Mouse (Mus musculus) neural tube, embryonic 15.5 days (tissue): ENCODE results near the gene Ankrd11. TPM values are rescaled to one million over a fixed set of nuclear protein-coding genes. Genes with fewer than 3 reads are reported as not detected.

Experiments
- ATAC-seq: fragments of 200-750 bp; cut with Nextera tagmentation; 2 replicates; pipeline ENCODE4 v1.8.0; 2017; ENCODE audit warnings: mild to moderate bottlenecking, moderate TSS enrichment, moderate library complexity; ENCODE audit not compliant: low FRiP score
- H3K27ac ChIP-seq: fragments of 300-500 bp; sonication (generic); replicated peaks from 2 replicates; pipeline ENCODE4 v1.5.1; 2015; ENCODE audit warnings: mild to moderate bottlenecking, inconsistent platforms
- H3K27me3 ChIP-seq: fragments of 300-500 bp; sonication (generic); replicated peaks from 2 replicates; pipeline ENCODE4 v1.6.1; 2015; ENCODE audit warnings: inconsistent platforms
- H3K36me3 ChIP-seq: fragments of 300-500 bp; sonication (generic); 2 replicates; pipeline ENCODE4 v1.6.1; 2015; ENCODE audit warnings: inconsistent platforms
- H3K4me1 ChIP-seq: fragments of 300-500 bp; sonication (generic); 2 replicates; pipeline ENCODE4 v1.6.1; 2015; ENCODE audit warnings: inconsistent platforms
- H3K4me2 ChIP-seq: fragments of 300-500 bp; sonication (generic); 2 replicates; pipeline ENCODE4 v1.6.1; 2015; ENCODE audit warnings: inconsistent platforms, mild to moderate bottlenecking, moderate library complexity
- H3K4me3 ChIP-seq: fragments of 300-500 bp; sonication (generic); replicated peaks from 2 replicates; pipeline ENCODE4 v1.5.1; 2015; ENCODE audit warnings: mild to moderate bottlenecking, inconsistent platforms
- H3K9ac ChIP-seq: fragments of 300-500 bp; sonication (generic); replicated peaks from 2 replicates; pipeline ENCODE4 v1.6.1; 2015; ENCODE audit warnings: mild to moderate bottlenecking, inconsistent platforms
- H3K9me3 ChIP-seq: fragments of 300-500 bp; sonication (generic); replicated peaks from 2 replicates; pipeline ENCODE4 v1.6.1; 2016; ENCODE audit warnings: inconsistent platforms
- WGBS: fragments of 180-500 bp; shearing (Covaris S2); methylation state at CpG from one replicate; pipeline ENCODE4 v1.1.7; 2015; ENCODE audit warnings: mixed read lengths; 5-methylcytosine and 5-hydroxymethylcytosine counted together
- polyA plus RNA-seq: library from polyadenylated mRNA; unstranded; fragments of >200 nt; fragmentation: Nextera tagmentation; extraction: Ambion mirVana; gene quantifications from 2 replicates; pipeline ENCODE4 v1.2.1, GENCODE M21; 2015

Gene Ankrd11
- polyA plus RNA-seq, 1 experiment from 2014 or later: 59.9 TPM

- Histone ChIP-seq H3K27me3 (no peaks in the 10 kb centered on the region), H3K4me1 (peaks cover 8% of the 10 kb centered on the region), H3K36me3 (no peaks in the 10 kb centered on the region), H3K9ac (no peak overlapping the region), H3K4me2 (no peak overlapping the region), H3K27ac (no peak overlapping the region), H3K4me3 (no peak overlapping the region), H3K9me3 (no peaks in the 10 kb centered on the region)
- no peak for ATAC-seq
- WGBS: 84% methylated on average over 12 of the region's 12 CpGs
Measured at GRCm38 (mm10) chr8:122851692-122852545, 190.2 kb downstream of the Ankrd11 start.

DNA sequence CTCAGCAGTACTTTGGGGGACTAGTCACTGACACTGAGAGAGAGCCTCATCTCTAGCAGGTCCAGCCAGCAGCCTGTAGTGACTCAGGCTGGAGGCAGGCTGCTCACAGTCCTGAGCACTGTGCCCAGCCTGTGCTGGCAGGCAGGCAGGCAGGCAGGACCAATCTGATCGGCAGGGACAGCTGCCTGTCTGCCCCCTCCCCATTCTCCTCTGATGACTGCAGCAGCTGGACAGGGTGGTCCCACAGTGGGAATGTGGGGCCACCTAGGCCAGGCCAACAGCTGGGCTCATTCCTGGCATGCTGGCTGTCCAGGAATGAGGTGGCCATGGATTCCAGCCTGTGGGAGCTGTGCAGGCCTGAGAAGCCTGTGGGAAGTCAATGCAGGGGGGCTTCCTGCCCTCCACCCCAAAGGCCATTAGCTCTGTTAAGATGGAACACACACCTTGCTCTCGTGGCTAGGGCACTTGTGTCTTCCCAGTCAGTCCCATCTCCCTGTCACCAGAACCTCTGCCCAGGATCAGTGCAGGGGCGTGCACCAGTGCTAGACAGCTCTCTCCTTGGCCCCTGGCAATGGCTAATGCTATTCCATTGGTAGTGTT is 191.3 kb downstream of the Ankrd11 start:
- H3K4me3 ChIP-seq: no peak overlapping the region
- no peaks in the 10 kb centered on the region for H3K36me3 ChIP-seq
- no peak overlapping the region for H3K9ac ChIP-seq
- H3K9me3 ChIP-seq: no peaks in the 10 kb centered on the region
- H3K27ac ChIP-seq: no peak overlapping the region
- 68% methylated on average over 3 of the region's 3 CpGs for WGBS
- ATAC-seq: no peak
- no peak overlapping the region for H3K4me2 ChIP-seq
- no peaks in the 10 kb centered on the region for H3K27me3 ChIP-seq
- peaks cover 8% of the 10 kb centered on the region for H3K4me1 ChIP-seq

DNA sequence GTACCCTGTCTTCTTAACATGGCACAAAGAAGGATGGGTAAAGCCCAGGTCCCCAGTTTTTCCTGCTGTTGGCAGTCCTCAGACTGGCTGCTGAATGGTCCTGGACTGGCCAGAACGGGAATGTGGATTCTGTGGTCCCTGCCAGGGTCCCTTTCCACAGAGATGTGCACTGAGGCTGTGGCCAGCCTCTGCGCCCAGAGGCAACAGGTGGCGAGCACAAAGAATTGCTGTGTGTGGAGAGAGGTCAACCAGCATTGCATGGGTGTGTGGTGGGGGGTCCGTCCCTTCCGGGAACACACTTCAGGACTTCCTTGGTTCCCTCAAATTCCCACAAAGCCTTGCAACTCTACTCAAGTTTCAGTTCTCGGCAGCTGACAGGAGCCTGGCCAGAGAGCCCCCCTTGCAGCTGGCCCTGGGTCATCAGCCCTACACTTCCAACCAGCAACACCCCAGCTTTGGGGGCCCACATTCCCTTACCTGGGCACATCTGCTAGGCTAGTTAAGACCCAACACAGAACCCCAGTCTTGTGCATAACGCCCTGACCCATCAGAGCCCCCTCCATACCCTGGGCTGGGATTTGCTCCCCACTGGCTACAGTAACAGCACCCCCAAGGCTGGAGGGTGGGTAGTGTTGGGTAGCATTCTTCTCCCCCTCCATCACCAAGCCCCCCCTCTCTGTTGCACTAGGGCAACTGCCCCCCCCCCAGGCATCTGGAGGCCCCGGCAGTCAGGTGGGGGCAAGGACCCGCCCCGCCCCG is 192.7 kb downstream of the Ankrd11 start:
- Histone ChIP-seq H3K36me3 (no peaks in the 10 kb centered on the region), H3K9ac (no peak overlapping the region), H3K4me3 (no peak overlapping the region), H3K4me2 (no peak overlapping the region), H3K9me3 (no peaks in the 10 kb centered on the region), H3K27me3 (no peaks in the 10 kb centered on the region), H3K27ac (no peak overlapping the region), H3K4me1 (peaks cover 8% of the 10 kb centered on the region)
- 73% methylated on average over 11 of the region's 11 CpGs for WGBS
- ATAC-seq: no peak

DNA sequence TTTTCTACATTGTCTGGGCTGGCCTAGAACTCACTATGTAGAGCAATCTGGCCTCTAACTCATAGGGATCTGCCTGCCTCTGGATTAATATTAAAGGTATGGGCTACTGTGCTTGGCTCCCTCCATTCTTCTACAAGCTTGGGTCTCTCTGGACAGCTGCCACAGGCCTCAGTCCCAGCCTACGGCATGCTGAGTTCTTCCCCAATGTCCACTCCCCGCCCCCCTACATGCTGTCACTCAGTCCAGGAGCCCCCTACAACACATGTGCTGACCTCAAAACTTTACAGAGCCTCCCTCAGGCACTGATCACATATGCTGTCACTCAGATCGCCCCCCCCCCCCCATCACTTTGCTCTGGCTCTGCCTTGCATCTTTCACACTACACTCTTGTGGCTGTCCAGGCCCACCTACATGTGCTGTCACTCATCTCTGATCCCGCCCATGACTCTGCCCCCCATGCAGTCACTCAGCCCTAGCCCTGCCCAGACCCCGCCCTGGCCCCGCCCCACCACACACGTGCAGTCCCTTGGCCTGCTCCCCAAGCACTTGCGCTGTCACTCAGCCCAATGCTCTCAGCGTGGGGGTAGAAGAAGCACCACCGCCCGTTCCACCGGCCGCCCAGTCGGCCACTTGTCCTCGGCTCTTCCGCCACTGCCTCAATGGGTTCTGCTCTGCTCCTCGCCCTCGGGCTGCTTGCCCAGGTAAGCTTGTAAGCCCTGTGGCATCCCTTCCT is 194.1 kb downstream of the Ankrd11 start, which contains the start of gene Cdh15:
TSS of gene Cdh15 (plus strand) at position 138 of the 733 bp plus-strand sequence.
- Histone ChIP-seq H3K27me3 (no peaks in the 10 kb centered on the region), H3K36me3 (no peaks in the 10 kb centered on the region), H3K4me3 (no peak within 1 kb of the TSS), H3K4me1 (peaks cover under 1% of the 10 kb centered on the region; the same call in 1 of the 2 replicates), H3K27ac (no peak within 1 kb of the TSS), H3K4me2 (peak within 1 kb of the TSS; percentile 36), H3K9me3 (no peaks in the 10 kb centered on the region), H3K9ac (no peak within 1 kb of the TSS)
- 24% methylated on average over 17 of the region's 18 CpGs for WGBS
- peak; percentile 73; the same call in 1 of the 2 replicates for ATAC-seq

DNA sequence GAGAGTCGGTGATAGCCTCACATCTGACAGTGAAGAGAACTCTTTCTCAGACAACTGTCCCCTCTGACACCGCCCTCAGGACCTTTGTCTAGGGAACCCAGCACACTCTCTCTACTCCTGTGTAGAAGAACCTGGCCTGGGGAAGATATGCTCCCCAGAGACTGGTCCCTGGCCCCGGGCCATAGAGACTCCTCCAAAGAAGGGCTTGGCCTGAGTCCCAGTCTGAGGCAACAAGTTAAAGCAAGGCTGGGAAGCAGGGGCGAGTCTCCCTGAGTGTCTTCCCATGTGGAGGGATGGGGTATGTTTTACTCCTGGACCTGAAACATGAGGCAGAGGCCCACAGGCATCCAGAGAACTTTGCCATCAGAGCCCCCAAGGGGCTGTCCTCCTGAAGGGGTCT is 196.4 kb downstream of the Ankrd11 start:
- no peaks in the 10 kb centered on the region for H3K36me3 ChIP-seq
- no peak overlapping the region for H3K27ac ChIP-seq
- no peak overlapping the region for H3K4me3 ChIP-seq
- H3K9ac ChIP-seq: no peak overlapping the region
- 82% methylated on average over 4 of the region's 4 CpGs for WGBS
- H3K4me2 ChIP-seq: no peak overlapping the region
- no peak for ATAC-seq
- H3K9me3 ChIP-seq: no peaks in the 10 kb centered on the region
- H3K4me1 ChIP-seq: no peaks in the 10 kb centered on the region
- no peaks in the 10 kb centered on the region for H3K27me3 ChIP-seq

DNA sequence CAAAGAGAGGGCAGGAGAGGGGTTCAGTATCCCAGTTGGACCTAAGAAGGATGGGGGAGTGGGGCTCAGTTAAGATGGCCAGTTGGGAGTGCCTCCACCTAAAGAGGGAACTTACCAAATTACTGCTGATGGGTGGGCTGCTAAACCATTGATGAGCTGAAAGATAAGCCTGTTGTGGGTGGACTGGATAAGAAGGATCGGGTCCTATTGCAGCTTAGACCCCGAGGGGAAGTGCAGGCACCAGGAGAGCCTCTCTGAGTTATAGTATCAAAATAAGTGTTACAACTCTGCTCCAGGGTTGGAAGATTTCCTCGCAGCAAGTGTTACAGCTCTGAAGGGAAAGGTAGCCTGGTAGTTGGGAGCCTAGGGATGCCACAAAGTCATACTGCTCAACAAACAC is 197.9 kb downstream of the Ankrd11 start:
- H3K9me3 ChIP-seq: no peaks in the 10 kb centered on the region
- H3K4me1 ChIP-seq: no peaks in the 10 kb centered on the region
- H3K36me3 ChIP-seq: no peaks in the 10 kb centered on the region
- H3K9ac ChIP-seq: no peak overlapping the region
- no peaks in the 10 kb centered on the region for H3K27me3 ChIP-seq
- H3K4me3 ChIP-seq: no peak overlapping the region
- H3K27ac ChIP-seq: no peak overlapping the region
- no peak for ATAC-seq
- no peak overlapping the region for H3K4me2 ChIP-seq
- 86% methylated on average over 3 of the region's 3 CpGs for WGBS

DNA sequence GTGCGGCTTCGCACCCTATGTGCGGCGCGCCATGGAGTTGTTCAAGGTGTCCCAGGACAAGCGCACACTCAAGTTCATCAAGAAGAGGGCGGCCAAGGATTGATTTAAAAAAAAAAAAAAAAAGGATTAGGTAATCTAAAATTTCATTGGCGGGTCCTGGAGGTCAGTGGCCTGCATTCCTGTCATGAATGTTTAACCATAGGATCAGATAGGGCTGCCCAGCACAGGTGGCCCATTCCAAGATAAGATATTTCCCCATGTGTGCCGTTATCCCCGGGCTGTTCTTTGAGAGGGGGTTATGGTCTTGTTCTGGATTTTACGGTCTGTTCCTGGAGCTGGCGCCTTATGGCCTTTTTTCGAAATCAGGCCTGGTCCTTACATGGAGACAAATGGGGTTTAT is 205.4 kb downstream of the Ankrd11 start:
- ATAC-seq: no peak
- 93% methylated on average over 13 of the region's 13 CpGs for WGBS
- H3K9me3 ChIP-seq: no peaks in the 10 kb centered on the region
- no peaks in the 10 kb centered on the region for H3K27me3 ChIP-seq
- H3K4me1 ChIP-seq: no peaks in the 10 kb centered on the region
- no peaks in the 10 kb centered on the region for H3K36me3 ChIP-seq
- no peak overlapping the region for H3K4me3 ChIP-seq
- H3K4me2 ChIP-seq: no peak overlapping the region
- no peak overlapping the region for H3K27ac ChIP-seq
- no peak overlapping the region for H3K9ac ChIP-seq

GRCm38 (mm10) chr8:122836199-122836598 is 205.9 kb downstream of the Ankrd11 start:
- H3K9ac ChIP-seq: no peak overlapping the region
- WGBS: 85% methylated on average over 12 of the region's 12 CpGs
- no peaks in the 10 kb centered on the region for H3K4me1 ChIP-seq
- H3K36me3 ChIP-seq: no peaks in the 10 kb centered on the region
- no peak overlapping the region for H3K4me3 ChIP-seq
- H3K4me2 ChIP-seq: no peak overlapping the region
- no peak overlapping the region for H3K27ac ChIP-seq
- H3K27me3 ChIP-seq: no peaks in the 10 kb centered on the region
- no peak for ATAC-seq
- no peaks in the 10 kb centered on the region for H3K9me3 ChIP-seq

DNA sequence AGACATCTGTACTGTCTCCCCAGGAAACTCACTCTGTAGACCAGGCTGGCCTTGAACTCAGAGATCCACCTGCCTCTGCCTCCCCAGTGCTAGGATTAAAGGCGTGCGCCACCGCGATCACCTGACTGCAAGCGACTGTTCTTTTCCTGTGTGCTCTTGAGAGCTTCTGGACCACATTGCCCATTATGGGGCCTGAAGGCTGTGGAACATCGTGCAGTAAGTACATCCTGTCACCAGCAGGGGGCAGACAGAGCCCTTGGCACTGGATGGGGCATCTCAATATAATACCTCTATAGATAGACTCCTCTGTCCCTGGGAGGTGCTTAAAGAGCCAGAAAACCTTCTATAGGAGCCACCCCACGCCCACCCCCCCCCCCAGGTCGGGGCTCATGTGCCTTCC is 207.1 kb downstream of the Ankrd11 start:
- H3K36me3 ChIP-seq: no peaks in the 10 kb centered on the region
- H3K9ac ChIP-seq: no peak overlapping the region
- no peak overlapping the region for H3K4me2 ChIP-seq
- WGBS: 31% methylated on average over 7 of the region's 8 CpGs
- peaks cover 2% of the 10 kb centered on the region; the same call in 1 of the 2 replicates for H3K4me1 ChIP-seq
- H3K27ac ChIP-seq: no peak overlapping the region
- no peak for ATAC-seq
- H3K4me3 ChIP-seq: no peak overlapping the region
- H3K27me3 ChIP-seq: no peaks in the 10 kb centered on the region
- H3K9me3 ChIP-seq: no peaks in the 10 kb centered on the region

DNA sequence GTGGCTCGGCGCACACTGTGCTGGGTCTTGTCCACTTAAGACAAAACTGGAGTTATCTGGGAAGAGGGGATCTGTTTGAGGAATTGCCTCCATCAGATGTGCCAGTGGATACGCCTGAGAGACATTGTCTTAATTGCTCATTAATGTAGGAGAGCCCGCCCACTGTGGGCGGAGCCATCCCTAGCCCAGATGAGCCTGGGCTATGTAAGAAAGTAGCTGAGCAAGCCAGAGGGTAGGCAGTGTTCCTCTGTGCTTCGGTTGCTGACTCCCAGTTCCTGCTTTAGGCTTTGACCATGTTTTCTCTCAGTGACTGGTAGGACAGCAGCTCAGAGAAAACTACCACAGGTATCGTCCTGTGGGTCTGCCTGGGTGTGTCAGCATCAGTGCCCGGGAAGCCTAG is 207.7 kb downstream of the Ankrd11 start:
- no peak overlapping the region for H3K4me2 ChIP-seq
- H3K9me3 ChIP-seq: no peaks in the 10 kb centered on the region
- H3K9ac ChIP-seq: no peak overlapping the region
- no peaks in the 10 kb centered on the region for H3K36me3 ChIP-seq
- ATAC-seq: no peak
- H3K4me1 ChIP-seq: peaks cover 2% of the 10 kb centered on the region; the same call in 1 of the 2 replicates
- H3K4me3 ChIP-seq: no peak overlapping the region
- 84% methylated on average over 8 of the region's 8 CpGs for WGBS
- no peak overlapping the region for H3K27ac ChIP-seq
- no peaks in the 10 kb centered on the region for H3K27me3 ChIP-seq
